Mouse (Mus musculus): ENCODE results near the gene Med12l.
A peak's percentile ranks its signal among the peaks of the same experiment; 100 is the strongest.
"Not testable (repeated sequence)": the region's sequence is repeated elsewhere in the genome, so short reads cannot be mapped to it uniquely, and the experiment has no call there.

Med12l gene

DNA sequence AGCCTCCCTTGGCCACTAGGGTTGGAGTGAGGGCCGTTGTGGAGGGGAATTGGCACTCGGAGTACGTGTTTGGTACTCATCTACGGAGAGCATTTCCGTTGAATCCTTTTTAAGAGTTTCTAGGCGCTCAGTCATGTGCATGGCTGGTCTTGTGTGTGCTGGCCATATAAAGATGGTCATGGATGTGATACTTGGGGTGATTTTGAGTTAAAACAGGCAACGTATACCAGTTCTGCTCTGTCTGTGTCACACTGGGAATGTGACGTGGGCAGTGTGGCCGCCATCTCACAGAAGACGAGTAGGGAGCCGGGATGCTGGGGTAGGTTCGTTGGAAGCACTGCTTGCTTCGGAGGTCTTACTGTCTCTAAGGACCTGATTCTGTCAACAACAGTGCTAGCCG is 17.3 kb downstream of the Med12l start:
- no peak for DNase-seq (ENCODE audit: low read depth)

DNA sequence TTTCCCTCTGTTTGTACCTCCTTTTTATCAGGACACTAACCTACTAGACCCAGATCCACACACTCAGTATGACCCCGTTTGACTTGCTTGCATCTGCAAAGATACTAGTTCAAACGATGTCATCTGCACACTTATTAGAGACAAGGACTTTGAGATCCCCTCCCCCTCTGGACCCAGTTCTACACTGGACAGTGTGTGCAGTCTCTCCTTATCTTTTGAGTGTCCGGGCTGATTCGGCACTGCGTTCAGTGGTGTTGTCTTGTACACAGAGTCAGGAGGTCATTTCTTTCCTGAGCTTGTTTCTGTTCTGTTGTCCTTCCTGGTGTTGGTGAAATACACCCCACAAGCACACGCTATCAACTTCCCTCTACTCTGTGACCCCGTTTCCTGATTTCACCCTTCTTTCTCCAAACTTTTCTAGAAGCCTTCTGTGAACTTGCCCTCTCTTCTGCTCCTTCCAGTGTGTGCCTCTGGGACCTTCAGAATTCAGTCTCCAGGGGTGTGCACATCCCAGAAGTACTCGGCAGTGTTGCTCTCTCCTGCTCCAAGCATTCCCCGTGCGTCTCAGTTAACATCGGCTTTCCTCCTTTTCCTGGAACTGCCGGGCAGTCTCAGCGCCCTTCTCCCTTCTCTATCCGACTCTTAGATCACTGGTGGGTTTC is 19.0 kb downstream of the Med12l start:
- DNase-seq (ENCODE audit: low read depth) = no peak

- DNase-seq (ENCODE audit: low read depth) = no peak
Measured at GRCm38 (mm10) chr3:59025193-59025535, 19.5 kb downstream of the Med12l start.

- DNase-seq (ENCODE audit: low read depth) = no peak
Measured at GRCm38 (mm10) chr3:59028696-59029095, 23.1 kb downstream of the Med12l start.

DNA sequence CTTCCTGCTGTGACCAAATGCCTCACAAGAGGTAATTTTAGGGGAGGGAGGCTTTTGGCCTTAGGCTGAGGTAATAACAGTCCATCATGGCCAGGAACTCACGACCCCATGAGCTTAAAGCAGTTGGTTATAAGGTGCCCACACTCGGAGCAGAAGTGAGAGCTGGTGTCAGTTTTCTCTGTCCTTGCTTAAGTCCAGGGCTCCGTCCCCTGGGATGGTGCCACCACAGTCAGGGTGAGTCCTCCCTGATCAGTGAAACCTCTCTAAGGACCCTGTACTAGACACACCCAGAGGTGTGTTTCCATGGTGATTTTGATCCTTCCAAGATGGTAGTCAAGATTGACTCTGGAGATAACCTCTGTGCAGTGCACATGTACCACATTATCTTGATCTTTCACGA is 25.4 kb downstream of the Med12l start:
- DNase-seq (ENCODE audit: low read depth) = no peak

DNA sequence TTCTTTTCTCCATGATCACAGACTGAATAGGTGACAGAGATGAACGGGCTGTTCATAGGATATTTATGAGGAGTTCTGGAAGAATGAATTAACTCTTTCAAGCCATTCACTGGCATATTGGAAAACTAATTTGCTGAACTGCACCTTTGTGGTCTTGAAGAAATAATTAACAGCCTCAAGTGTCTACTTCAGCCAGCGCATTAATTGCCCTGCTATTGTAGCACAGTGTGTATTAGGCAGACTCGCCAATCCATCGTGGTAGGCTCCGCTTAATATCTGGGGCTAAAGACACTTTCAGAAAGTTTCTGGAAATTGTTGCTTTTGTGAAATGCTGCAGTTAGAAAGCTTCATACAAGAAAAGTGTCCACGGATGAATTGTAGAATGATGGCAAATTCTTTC is 35.9 kb downstream of the Med12l start:
- no peak for DNase-seq (ENCODE audit: low read depth)

GRCm38 (mm10) chr3:59054834-59055535 is 49.4 kb downstream of the Med12l start:
- DNase-seq (ENCODE audit: low read depth) = no peak

- DNase-seq (ENCODE audit: low read depth) = peak; percentile 27
Measured at GRCm38 (mm10) chr3:59059022-59059541, 53.5 kb downstream of the Med12l start.

DNA sequence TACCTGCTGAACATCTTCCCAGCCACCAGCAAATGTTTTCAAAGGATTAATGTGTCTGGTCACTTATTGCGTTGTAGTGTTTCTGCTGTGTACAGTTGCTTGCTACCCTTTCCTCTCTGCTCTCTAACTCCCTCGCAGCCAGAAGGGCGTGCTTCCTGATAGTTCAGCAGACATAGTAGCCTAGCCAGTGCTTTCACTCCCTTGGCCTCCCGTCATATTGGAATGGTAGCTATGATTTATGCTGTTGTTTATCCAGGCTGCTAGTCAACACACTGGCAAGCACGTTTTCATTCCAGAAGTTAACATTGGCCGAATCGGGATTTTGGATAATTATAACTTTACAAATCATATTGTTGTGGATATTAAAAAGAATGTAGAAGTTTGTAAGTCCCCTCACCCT is 54.5 kb downstream of the Med12l start:
- DNase-seq (ENCODE audit: low read depth) = no peak

DNA sequence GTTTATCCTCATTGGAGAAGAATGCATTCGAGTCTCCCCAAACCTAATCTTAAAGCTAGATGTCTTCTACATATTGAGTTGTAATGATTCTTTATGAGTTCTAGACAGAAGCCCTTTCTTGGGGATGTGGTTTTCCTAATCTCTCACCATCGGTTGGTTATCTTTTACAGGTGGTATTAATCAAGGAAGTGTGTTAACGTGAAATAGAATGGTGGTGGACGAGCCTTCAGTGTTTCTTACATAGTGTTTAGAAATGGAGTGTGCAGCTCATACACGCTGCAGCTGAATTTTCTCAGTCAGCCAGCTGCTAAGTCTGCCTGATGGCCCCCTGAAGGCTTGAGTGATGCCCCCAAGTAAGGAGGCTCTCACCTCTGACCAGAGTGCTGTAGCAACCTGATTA is 56.5 kb downstream of the Med12l start:
- no peak for DNase-seq (ENCODE audit: low read depth)

DNA sequence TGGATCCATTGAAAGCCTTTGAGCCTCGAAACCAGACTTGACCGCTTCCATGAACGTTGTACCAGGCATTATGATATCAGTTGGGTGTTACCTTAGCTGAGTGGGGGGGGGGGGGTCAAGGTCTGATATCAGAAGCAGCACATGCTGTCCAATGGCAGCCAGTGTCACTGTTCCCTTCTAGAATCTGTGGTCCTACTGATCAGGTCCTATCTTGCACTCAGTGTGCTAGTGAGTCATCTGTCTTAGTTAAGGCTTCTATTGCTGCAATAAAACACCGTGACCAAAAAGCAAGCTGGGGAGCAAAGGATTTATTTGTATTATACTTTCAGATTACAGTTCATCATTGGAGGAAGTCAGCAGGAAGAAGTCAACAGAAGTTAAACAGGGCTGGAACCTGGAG is 57.8 kb downstream of the Med12l start:
- DNase-seq (ENCODE audit: low read depth) = no peak

- DNase-seq (ENCODE audit: low read depth) = no peak
Measured at GRCm38 (mm10) chr3:59065937-59066336, 60.3 kb downstream of the Med12l start.

- DNase-seq (ENCODE audit: low read depth) = no peak
Measured at GRCm38 (mm10) chr3:59066558-59067294, 61.1 kb downstream of the Med12l start.

- not testable (repeated sequence) for DNase-seq (ENCODE audit: low read depth)
Measured at GRCm38 (mm10) chr3:59069071-59069470, 63.4 kb downstream of the Med12l start.

- DNase-seq (ENCODE audit: low read depth) = no peak
Measured at GRCm38 (mm10) chr3:59077278-59077677, 71.7 kb downstream of the Med12l start.

DNA sequence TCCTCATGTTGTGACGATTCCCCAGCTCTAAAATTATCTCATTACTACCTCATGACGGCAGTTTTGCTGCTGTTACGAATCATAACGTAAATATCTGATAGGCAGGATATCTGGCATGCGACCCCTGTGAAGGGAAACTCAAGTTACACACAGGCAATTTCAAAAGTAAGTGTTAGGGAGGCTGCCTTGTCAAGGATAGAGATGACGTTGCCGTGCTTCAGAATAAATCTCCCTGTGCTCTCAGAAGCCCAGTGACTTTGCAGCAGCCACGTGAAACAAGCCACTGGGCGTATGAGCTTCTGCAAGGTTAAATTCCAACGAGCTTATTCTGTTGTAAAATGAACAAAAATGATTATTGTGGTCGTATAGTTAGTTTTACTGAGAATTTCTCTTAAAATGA is 73.0 kb downstream of the Med12l start:
- DNase-seq (ENCODE audit: low read depth) = no peak

- DNase-seq (ENCODE audit: low read depth) = peak; percentile 22
Measured at GRCm38 (mm10) chr3:59079327-59079726, 73.7 kb downstream of the Med12l start.

DNA sequence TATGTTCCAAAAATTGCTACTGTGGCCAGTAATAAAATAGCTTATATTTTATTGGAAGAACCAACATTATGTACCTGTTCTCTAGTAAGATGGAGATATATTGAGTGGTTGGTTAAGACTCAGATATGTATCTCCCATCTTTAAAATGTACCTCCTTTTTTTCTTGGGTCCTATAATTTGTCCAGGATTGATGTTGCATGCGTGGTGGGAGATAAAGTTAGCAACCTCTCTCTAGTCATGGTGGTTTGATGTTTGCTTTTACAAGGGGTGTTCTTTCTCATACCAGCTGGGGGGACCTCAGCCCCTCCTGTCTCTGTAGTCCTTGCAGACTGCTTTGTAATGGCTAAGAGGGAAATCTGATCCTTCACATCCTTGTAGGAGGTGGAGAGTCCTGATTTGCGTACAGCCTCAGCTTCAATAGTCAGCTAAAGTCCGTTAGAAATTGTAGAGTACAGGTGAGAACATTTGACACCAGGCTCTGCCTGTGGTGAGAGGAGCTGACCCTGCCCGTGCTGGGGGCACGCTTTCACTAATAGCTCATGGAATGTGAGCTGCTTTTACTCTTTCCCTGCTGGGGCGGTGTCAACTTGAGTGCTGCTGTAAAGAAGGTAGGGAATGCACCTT is 74.8 kb downstream of the Med12l start:
- no peak for DNase-seq (ENCODE audit: low read depth)

DNA sequence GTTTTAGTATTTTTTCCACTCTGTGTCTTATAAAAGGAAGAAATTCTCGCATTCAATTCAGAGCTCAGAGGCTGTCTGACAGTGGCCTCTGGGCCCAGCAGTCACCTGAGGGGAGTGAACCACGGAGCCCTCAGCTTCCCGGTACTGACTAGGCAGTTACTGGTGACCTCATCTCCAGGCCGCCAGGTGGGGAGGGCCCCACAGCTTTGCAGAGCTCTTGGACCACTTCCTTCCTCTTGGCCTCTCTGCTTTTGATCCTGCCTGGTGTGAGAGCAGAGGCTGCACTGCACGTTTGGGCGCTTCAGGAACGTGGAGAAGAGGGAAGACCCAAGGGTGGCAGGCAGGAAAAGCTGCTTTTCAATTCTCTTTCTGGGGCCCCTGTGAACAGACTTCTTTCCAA is 75.3 kb downstream of the Med12l start:
- DNase-seq (ENCODE audit: low read depth) = no peak

GRCm38 (mm10) chr3:59092702-59093101 is 87.1 kb downstream of the Med12l start:
- no peak for DNase-seq (ENCODE audit: low read depth)

DNA sequence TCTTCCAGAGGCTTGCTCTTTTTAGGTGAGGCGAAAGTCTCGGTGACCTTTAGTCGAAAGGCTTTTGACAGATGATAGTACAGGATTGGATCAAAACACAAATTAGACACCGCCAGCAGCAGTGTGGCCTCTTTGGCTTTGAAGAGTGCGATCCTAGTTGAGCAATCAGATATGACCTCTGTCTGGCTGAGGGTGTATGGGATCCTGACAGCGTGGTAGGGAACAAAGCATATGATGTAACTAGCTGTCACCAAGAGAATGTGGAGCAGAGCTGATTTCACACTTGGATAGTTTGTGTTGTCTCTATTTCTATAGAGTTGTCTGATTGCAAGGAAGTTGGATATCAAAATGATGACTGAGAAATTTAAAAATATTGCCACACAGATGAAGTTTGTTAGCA is 91.8 kb downstream of the Med12l start:
- DNase-seq (ENCODE audit: low read depth) = no peak

- no peak for DNase-seq (ENCODE audit: low read depth)
Measured at GRCm38 (mm10) chr3:59098540-59098939, 92.9 kb downstream of the Med12l start.
